Mouse (Mus musculus) midbrain, embryonic 13.5 days (tissue): Measurements from ENCODE around the gene Ptpn13. TPM values are rescaled to one million over a fixed set of nuclear protein-coding genes. Genes with fewer than 3 reads are reported as not detected.

Experiments
- ATAC-seq: fragments of 200-750 bp; cut with Nextera tagmentation; 2 replicates; pipeline ENCODE4 v1.8.0; 2017; ENCODE audit warnings: mild to moderate bottlenecking, moderate TSS enrichment, moderate library complexity
- H3K27ac ChIP-seq: fragments of 300-500 bp; sonication (generic); 2 replicates; pipeline ENCODE4 v1.5.1; 2015; ENCODE audit warnings: inconsistent platforms, mild to moderate bottlenecking, moderate library complexity
- H3K27me3 ChIP-seq: fragments of 300-500 bp; sonication (generic); 2 replicates; pipeline ENCODE4 v1.6.1; 2015; ENCODE audit warnings: mild to moderate bottlenecking, inconsistent platforms
- H3K36me3 ChIP-seq: fragments of 300-500 bp; sonication (generic); 2 replicates; pipeline ENCODE4 v1.6.1; 2015; ENCODE audit warnings: mild to moderate bottlenecking, inconsistent platforms
- H3K4me1 ChIP-seq: fragments of 300-500 bp; sonication (generic); replicated peaks from 2 replicates; pipeline ENCODE4 v1.6.1; 2015; ENCODE audit warnings: inconsistent platforms
- H3K4me2 ChIP-seq: fragments of 300-500 bp; sonication (generic); replicated peaks from 2 replicates; pipeline ENCODE4 v1.6.1; 2015; ENCODE audit warnings: moderate library complexity, mild to moderate bottlenecking, inconsistent platforms
- H3K4me3 ChIP-seq: fragments of 300-500 bp; sonication (generic); replicated peaks from 2 replicates; pipeline ENCODE4 v1.5.1; 2015; ENCODE audit warnings: mild to moderate bottlenecking, inconsistent platforms
- H3K9ac ChIP-seq: fragments of 300-500 bp; sonication (generic); replicated peaks from 2 replicates; pipeline ENCODE4 v1.6.1; 2015; ENCODE audit warnings: mild to moderate bottlenecking, inconsistent platforms
- H3K9me3 ChIP-seq: fragments of 300-500 bp; sonication (generic); 2 replicates; pipeline ENCODE4 v1.6.1; 2016; ENCODE audit warnings: mild to moderate bottlenecking, inconsistent platforms
- WGBS: fragments of 180-500 bp; shearing (Covaris S2); methylation state at CpG from one replicate; pipeline ENCODE4 v1.1.7; 2015; 5-methylcytosine and 5-hydroxymethylcytosine counted together
- polyA plus RNA-seq: library from polyadenylated mRNA; unstranded; fragments of >200 nt; fragmentation: Nextera tagmentation; extraction: Ambion mirVana; gene quantifications from 2 replicates; pipeline ENCODE4 v1.2.1, GENCODE M21; 2015

Ptpn13 gene
- polyA plus RNA-seq, result 6.8 and 8.7 TPM in 2 replicates

- Histone ChIP-seq H3K27ac (peak within 1 kb of the TSS; percentile 80), H3K36me3 (no peaks in the 10 kb centered on the region), H3K4me1 (peaks cover 41% of the 10 kb centered on the region), H3K27me3 (peaks cover 3% of the 10 kb centered on the region; the same call in 1 of the 2 replicates), H3K4me3 (peak within 1 kb of the TSS; percentile 87), H3K9me3 (no peaks in the 10 kb centered on the region), H3K9ac (peak within 1 kb of the TSS; percentile 84), H3K4me2 (peak within 1 kb of the TSS; percentile 89)
- under 1% methylated on average over 55 of the region's 55 CpGs for WGBS
- peak; percentile 98 for ATAC-seq
Observed at GRCm38 (mm10) chr5:103424678-103425319, at the start of gene Ptpn13. Gene Ptpn13, plus strand, starts transcription at chr5:103425192.

GRCm38 (mm10) chr5:103375226-103375625, 49.8 kb upstream of the Ptpn13 start:
- peaks cover 6% of the 10 kb centered on the region for H3K4me1 ChIP-seq
- H3K9me3 ChIP-seq, result no peaks in the 10 kb centered on the region
- H3K4me2 ChIP-seq, result no peak overlapping the region
- H3K27me3 ChIP-seq, result 0 out of 2 replicates have a peak, but pooled peaks cover 3% of the 10 kb centered on the region
- WGBS, result 88% methylated on average over 9 of the region's 9 CpGs
- no peak overlapping the region for H3K27ac ChIP-seq
- no peak overlapping the region for H3K4me3 ChIP-seq
- H3K36me3 ChIP-seq, result no peaks in the 10 kb centered on the region
- H3K9ac ChIP-seq, result no peak overlapping the region
- ATAC-seq, result no peak

- H3K36me3 ChIP-seq, result no peaks in the 10 kb centered on the region
- no peaks in the 10 kb centered on the region for H3K9me3 ChIP-seq
- H3K4me3 ChIP-seq, result no peak overlapping the region
- H3K27ac ChIP-seq, result no peak overlapping the region
- 71% methylated on average over 17 of the region's 17 CpGs for WGBS
- H3K9ac ChIP-seq, result no peak overlapping the region
- 0 out of 2 replicates have a peak, but pooled peaks cover 3% of the 10 kb centered on the region for H3K27me3 ChIP-seq
- no peak overlapping the region for H3K4me2 ChIP-seq
- no peak for ATAC-seq
- peaks cover 9% of the 10 kb centered on the region for H3K4me1 ChIP-seq
Observed at GRCm38 (mm10) chr5:103376354-103377295, 48.4 kb upstream of the Ptpn13 start.

- ATAC-seq, result no peak
- no peaks in the 10 kb centered on the region for H3K9me3 ChIP-seq
- H3K4me3 ChIP-seq, result no peak overlapping the region
- no peak overlapping the region for H3K27ac ChIP-seq
- H3K9ac ChIP-seq, result no peak overlapping the region
- no peak overlapping the region for H3K4me2 ChIP-seq
- no peaks in the 10 kb centered on the region for H3K36me3 ChIP-seq
- H3K27me3 ChIP-seq, result 0 out of 2 replicates have a peak, but pooled peaks cover 3% of the 10 kb centered on the region
- H3K4me1 ChIP-seq, result peaks cover 9% of the 10 kb centered on the region
- 50% methylated on average over 12 of the region's 12 CpGs for WGBS
Observed at GRCm38 (mm10) chr5:103377493-103378130, 47.4 kb upstream of the Ptpn13 start.

- H3K4me3 ChIP-seq, result no peak overlapping the region
- 0 out of 2 replicates have a peak, but pooled peaks cover 3% of the 10 kb centered on the region for H3K27me3 ChIP-seq
- no peaks in the 10 kb centered on the region for H3K36me3 ChIP-seq
- ATAC-seq, result no peak
- peaks cover 9% of the 10 kb centered on the region for H3K4me1 ChIP-seq
- H3K27ac ChIP-seq, result no peak overlapping the region
- WGBS, result 40% methylated on average over 11 of the region's 11 CpGs
- no peaks in the 10 kb centered on the region for H3K9me3 ChIP-seq
- no peak overlapping the region for H3K4me2 ChIP-seq
- H3K9ac ChIP-seq, result no peak overlapping the region
Observed at GRCm38 (mm10) chr5:103380785-103381527, 44.0 kb upstream of the Ptpn13 start.

- Histone ChIP-seq H3K9me3 (no peaks in the 10 kb centered on the region), H3K4me3 (no peak overlapping the region), H3K4me2 (no peak overlapping the region), H3K27me3 (no peaks in the 10 kb centered on the region), H3K27ac (no peak overlapping the region), H3K9ac (no peak overlapping the region), H3K36me3 (no peaks in the 10 kb centered on the region), H3K4me1 (peaks cover 3% of the 10 kb centered on the region; the same call in 1 of the 2 replicates)
- no peak for ATAC-seq
- WGBS, result 89% methylated on average over 4 of the region's 4 CpGs
Observed at GRCm38 (mm10) chr5:103382951-103383350, 42.0 kb upstream of the Ptpn13 start.

- Histone ChIP-seq H3K9ac (no peak overlapping the region), H3K4me2 (no peak overlapping the region), H3K4me3 (no peak overlapping the region), H3K27me3 (no peaks in the 10 kb centered on the region), H3K36me3 (no peaks in the 10 kb centered on the region), H3K4me1 (peaks cover 3% of the 10 kb centered on the region; the same call in 1 of the 2 replicates), H3K9me3 (no peaks in the 10 kb centered on the region), H3K27ac (no peak overlapping the region)
- ATAC-seq, result no peak
- 82% methylated on average over 7 of the region's 7 CpGs for WGBS
Observed at GRCm38 (mm10) chr5:103384021-103384420, 41.0 kb upstream of the Ptpn13 start.

GRCm38 (mm10) chr5:103387540-103388026, 37.4 kb upstream of the Ptpn13 start:
- Histone ChIP-seq H3K27ac (no peak overlapping the region), H3K9ac (no peak overlapping the region), H3K4me2 (no peak overlapping the region), H3K36me3 (no peaks in the 10 kb centered on the region), H3K9me3 (no peaks in the 10 kb centered on the region), H3K4me3 (no peak overlapping the region), H3K4me1 (peaks cover 1% of the 10 kb centered on the region; the same call in 1 of the 2 replicates), H3K27me3 (no peaks in the 10 kb centered on the region)
- 0 out of 2 replicates have a peak, but pooled peaks have one; percentile 40 for ATAC-seq
- WGBS, result 68% methylated on average over 8 of the region's 8 CpGs

GRCm38 (mm10) chr5:103389415-103389814, 35.6 kb upstream of the Ptpn13 start:
- no peak overlapping the region for H3K9ac ChIP-seq
- H3K36me3 ChIP-seq, result no peaks in the 10 kb centered on the region
- 87% methylated on average over 5 of the region's 5 CpGs for WGBS
- no peaks in the 10 kb centered on the region for H3K9me3 ChIP-seq
- no peak overlapping the region for H3K4me3 ChIP-seq
- no peak for ATAC-seq
- H3K27ac ChIP-seq, result no peak overlapping the region
- peaks cover 14% of the 10 kb centered on the region for H3K4me1 ChIP-seq
- H3K4me2 ChIP-seq, result no peak overlapping the region
- H3K27me3 ChIP-seq, result no peaks in the 10 kb centered on the region

- Histone ChIP-seq H3K9ac (no peak overlapping the region), H3K27ac (no peak overlapping the region), H3K36me3 (no peaks in the 10 kb centered on the region), H3K4me3 (no peak overlapping the region), H3K9me3 (no peaks in the 10 kb centered on the region), H3K4me2 (no peak overlapping the region), H3K27me3 (no peaks in the 10 kb centered on the region), H3K4me1 (peaks cover 17% of the 10 kb centered on the region)
- WGBS, result 15% methylated on average over 4 of the region's 4 CpGs
- no peak for ATAC-seq
Observed at GRCm38 (mm10) chr5:103393220-103393619, 31.8 kb upstream of the Ptpn13 start.

GRCm38 (mm10) chr5:103393752-103394151, 31.2 kb upstream of the Ptpn13 start:
- Histone ChIP-seq H3K4me2 (no peak overlapping the region), H3K36me3 (no peaks in the 10 kb centered on the region), H3K9ac (no peak overlapping the region), H3K9me3 (no peaks in the 10 kb centered on the region), H3K4me3 (no peak overlapping the region), H3K27ac (no peak overlapping the region), H3K4me1 (peaks cover 17% of the 10 kb centered on the region), H3K27me3 (no peaks in the 10 kb centered on the region)
- WGBS, result 41% methylated on average over 16 of the region's 16 CpGs
- ATAC-seq, result no peak
